Mouse (Mus musculus): ENCODE measurements around the gene Trmo.

Trmo gene

GRCm38 (mm10) chr4:46389013-46389611 lies at the start of gene Trmo:
Gene Trmo, minus strand, starts transcription at chr4:46389437.
- DNase-seq (ENCODE audit: extremely low read depth, insufficient read length, low spot score): peak; percentile 96

- DNase-seq (ENCODE audit: extremely low read depth, insufficient read length, low spot score): no peak
Measured at GRCm38 (mm10) chr4:46432339-46433036, 43.3 kb upstream of the Trmo start.

GRCm38 (mm10) chr4:46428903-46429499 lies 39.8 kb upstream of the Trmo start:
- no peak for DNase-seq (ENCODE audit: extremely low read depth, insufficient read length, low spot score)

GRCm38 (mm10) chr4:46422625-46423024 lies 33.4 kb upstream of the Trmo start:
- DNase-seq (ENCODE audit: extremely low read depth, insufficient read length, low spot score): no peak

- DNase-seq (ENCODE audit: extremely low read depth, insufficient read length, low spot score): no peak
Measured at GRCm38 (mm10) chr4:46418851-46419250, 29.6 kb upstream of the Trmo start.

DNA sequence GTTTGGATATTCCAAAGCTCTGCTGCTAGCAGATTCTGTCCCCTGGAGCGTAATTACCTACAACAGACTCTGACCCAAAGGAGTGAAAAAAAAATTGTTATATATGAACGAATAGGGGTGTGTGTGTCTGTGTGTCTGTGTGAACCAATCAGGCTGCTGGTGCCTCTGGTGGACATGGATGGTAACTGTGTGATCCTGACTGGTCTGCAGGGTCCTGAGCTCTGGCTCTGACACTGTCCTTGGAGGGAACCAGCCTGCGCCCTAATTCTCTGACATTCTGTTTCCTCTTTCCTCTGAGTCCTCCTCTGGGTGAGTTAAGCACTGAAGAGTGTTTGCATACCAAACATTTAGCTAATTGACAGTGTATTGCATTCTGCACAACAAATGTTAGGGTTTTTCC lies 28.3 kb upstream of the Trmo start:
- DNase-seq (ENCODE audit: extremely low read depth, insufficient read length, low spot score): no peak

DNA sequence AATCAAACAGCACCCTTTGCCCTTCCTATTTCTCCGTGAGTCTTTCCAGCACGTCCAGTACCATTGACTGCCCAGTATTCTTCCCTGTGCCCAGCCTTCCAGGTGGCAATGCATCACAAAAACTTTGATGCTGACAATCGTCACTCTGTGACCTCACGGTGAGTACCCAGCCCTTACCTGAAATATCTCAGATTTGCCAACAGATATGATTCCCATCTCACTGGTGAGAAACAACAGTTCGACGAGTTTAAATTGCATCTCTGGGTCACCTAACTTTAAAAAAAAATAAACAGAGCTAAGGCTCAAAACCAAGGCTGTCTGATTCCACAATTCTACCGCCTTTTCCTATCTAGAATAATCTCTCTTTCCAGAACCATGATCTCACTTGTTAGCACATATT lies 24.2 kb upstream of the Trmo start, which contains the start of gene Hemgn:
Gene Hemgn, minus strand, starts transcription at position 101 of the 400 bp plus-strand sequence.
- no peak for DNase-seq (ENCODE audit: extremely low read depth, insufficient read length, low spot score)

GRCm38 (mm10) chr4:46412113-46412512 lies 22.9 kb upstream of the Trmo start:
- DNase-seq (ENCODE audit: extremely low read depth, insufficient read length, low spot score): no peak

- no peak for DNase-seq (ENCODE audit: extremely low read depth, insufficient read length, low spot score)
Measured at GRCm38 (mm10) chr4:46411489-46411888, 22.3 kb upstream of the Trmo start.

GRCm38 (mm10) chr4:46410677-46411076 lies 21.4 kb upstream of the Trmo start:
- no peak for DNase-seq (ENCODE audit: extremely low read depth, insufficient read length, low spot score)

- DNase-seq (ENCODE audit: extremely low read depth, insufficient read length, low spot score): no peak
Measured at GRCm38 (mm10) chr4:46406966-46407703, 17.9 kb upstream of the Trmo start.

- DNase-seq (ENCODE audit: extremely low read depth, insufficient read length, low spot score): no peak
Measured at GRCm38 (mm10) chr4:46404042-46404795, 15.0 kb upstream of the Trmo start.

GRCm38 (mm10) chr4:46398839-46399238 lies 9.6 kb upstream of the Trmo start:
- no peak for DNase-seq (ENCODE audit: extremely low read depth, insufficient read length, low spot score)

GRCm38 (mm10) chr4:46395736-46396135 lies 6.5 kb upstream of the Trmo start:
- no peak for DNase-seq (ENCODE audit: extremely low read depth, insufficient read length, low spot score)

DNA sequence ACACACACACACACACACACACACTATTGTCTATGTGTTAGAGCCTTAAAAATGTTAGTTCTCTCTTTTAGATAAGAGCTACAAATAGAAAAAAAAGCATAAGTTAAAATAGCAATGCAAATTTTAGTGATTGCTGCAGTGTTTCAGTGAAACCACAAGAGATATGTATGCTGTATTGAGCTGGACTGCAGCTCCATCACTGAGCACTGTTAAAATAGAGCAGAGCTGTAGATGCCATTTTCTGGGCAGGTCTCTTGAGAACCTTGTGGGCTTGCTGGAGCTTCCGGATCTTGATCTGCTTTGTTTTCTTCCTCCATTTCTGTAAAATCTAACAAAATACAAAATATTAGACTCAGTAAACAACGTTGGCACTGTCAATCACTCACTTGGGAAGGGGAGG lies 5.2 kb upstream of the Trmo start:
- no peak for DNase-seq (ENCODE audit: extremely low read depth, insufficient read length, low spot score)

GRCm38 (mm10) chr4:46390390-46390970 lies 1.2 kb upstream of the Trmo start:
- DNase-seq (ENCODE audit: extremely low read depth, insufficient read length, low spot score): peak; percentile 62

GRCm38 (mm10) chr4:46389612-46390341 lies 540 bp upstream of the Trmo start:
- DNase-seq (ENCODE audit: extremely low read depth, insufficient read length, low spot score): peak; percentile 64

DNA sequence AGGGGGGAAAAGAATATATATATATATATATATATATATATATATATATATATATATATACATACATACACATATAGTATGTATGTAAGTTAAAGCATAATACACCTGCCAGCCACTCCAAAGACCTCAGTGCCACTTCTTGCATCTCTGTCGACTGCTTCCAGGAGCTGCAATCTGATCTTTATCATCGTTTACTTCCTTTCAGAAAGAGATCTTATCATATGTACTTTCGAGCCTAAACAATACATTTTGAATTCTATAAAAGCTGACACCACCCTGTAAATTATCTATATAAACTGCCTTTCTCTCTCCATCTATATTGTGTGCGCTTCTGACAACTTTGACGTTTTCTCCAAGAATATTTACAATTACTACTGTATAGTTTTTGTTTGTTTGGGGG lies 681 bp downstream of the Trmo start:
- DNase-seq (ENCODE audit: extremely low read depth, insufficient read length, low spot score): no peak

- DNase-seq (ENCODE audit: extremely low read depth, insufficient read length, low spot score): peak; percentile 67
Measured at GRCm38 (mm10) chr4:46374869-46375368, 14.3 kb downstream of the Trmo start.

All from 3134 (cell line).